Mouse (Mus musculus): ENCODE data around the gene Vav2.
A peak's percentile ranks its signal among the peaks of the same experiment; 100 is the strongest.

Gene Vav2

DNA sequence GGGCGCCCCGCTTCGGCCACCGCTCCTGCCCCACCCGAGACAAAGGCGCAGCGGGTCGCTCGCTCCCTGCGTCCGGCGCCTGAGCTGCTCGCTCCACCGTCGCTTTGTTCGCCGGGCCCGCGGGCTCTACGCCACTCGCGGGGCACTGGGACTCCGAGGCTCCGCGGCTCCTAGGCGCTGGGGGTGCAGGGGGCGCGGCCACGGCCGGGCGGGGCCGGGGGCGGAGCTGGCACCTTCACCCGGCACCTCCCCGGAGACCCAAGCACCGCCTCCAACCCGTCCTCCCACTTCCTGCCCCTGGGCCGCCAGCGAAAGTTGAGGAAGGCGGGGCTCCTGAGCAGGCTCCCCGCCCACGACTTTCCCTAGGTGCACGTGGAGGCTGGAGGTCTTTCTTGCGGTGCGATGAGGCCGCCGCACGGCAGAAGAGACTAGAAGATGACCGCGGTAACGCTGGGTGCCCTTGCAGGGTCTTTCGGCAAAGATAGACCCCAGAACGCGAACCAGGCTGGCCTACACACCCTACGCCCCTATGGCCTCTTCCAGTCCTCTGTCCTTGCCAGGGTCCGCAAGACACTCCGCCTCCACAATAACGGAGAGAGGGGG is at the start of gene Vav2:
Gene Vav2 (minus strand): TSS at position 179 of the 603 bp plus-strand sequence.
- DNase-seq (ENCODE audit: low spot score), result peak; percentile 91

DNA sequence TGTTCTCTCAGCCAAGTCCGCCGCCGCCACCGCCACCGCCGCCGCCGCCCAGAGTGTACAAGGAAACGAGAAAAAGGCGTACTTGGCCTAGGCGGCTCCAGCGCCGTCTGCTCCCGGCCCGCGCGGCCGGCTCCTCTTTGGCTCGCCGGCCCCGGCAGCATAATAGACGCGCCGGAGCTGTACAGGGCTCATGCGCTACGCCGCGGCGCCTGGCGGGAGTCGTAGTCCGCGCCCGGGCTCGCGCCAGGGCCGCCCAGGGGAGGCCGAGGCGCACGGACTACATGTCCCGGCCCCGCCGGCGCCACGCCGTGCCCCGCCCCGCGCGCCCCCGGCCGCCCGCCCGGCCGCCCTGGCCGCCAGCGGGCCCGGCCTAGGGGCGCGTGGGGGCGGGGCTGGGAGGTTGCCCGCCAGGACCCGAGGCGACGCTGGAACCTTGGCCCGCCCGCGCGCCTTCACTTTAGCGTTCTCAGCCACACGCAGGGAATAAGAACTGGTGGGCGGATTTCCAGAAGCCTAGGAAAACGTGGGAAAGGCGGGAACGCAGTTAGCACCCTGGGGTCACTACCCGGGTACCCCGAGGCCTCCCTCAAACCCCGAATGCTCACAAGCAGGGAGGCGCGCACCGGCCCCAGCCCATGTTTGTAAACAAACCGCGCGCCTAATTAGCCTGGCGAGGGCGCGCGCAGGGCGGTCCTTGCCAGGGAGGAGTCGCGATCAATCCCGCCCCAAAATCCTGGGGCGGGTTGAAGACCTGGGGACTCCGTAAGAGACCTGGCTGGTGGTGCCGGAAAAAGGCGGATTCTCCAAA is 48.9 kb upstream of the Vav2 start:
- peak; percentile 93 for DNase-seq (ENCODE audit: low spot score)

DNA sequence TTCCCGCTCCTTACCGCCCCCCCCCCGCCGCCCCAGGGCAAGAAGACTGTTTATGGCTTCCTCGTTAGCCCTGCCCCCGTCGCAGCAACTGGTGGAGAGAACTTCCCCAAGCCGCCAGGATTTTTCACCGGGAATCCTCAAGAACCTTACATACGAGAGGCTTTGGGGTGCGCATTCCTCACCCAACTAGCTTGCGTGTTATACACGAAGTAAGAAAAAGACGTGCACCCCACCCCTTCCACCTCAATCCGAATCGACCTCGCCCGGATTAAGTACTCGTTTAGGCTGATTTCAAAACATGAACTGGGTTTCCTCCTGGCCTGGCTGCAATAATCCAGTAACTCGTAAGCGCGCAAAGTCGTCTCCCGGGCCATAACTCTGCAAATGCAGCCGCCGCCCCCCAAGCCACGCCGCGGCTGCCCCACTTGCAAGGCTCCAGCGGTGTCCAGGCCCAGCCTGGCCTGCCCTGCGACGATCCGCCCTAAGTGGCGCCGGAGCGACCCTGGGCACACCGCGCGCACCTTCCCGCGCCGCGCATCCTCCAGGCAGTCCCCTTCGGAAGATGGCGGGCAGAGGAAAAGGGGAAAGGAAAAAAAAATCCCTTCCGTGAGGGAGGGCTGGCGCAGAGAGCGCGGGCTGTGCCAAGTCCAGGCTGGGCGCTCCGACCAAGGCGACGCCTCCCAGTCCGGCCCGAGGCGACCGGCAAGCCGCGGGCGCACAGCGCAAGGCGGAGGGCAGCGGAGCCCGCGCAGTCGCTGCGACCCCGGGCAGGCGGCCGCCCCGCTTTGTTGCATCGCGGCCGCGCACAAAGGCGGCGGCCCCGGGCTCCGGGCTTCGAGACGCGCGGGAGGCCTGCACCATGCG is 48.0 kb upstream of the Vav2 start:
- DNase-seq (ENCODE audit: low spot score), result peak; percentile 45

DNA sequence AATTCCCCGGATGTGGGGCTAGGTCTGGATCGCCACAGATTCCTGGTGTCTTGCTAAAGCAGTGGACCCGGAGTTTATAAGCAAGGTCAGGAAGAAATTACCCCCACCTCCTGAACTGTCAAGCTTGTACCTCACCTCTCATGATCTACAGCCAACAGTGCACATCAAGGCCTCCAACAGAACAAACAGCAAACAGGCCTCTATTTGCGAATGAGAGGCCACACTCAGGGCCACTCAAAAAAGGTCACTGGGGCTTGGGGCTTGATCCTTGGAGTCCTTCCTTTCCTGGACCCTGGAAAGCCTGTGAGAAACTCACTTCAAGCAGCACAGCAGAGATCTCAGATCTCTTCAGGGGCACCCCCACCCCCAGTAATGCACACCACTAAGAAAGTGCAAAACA is 47.1 kb upstream of the Vav2 start:
- DNase-seq (ENCODE audit: low spot score), result no peak

DNA sequence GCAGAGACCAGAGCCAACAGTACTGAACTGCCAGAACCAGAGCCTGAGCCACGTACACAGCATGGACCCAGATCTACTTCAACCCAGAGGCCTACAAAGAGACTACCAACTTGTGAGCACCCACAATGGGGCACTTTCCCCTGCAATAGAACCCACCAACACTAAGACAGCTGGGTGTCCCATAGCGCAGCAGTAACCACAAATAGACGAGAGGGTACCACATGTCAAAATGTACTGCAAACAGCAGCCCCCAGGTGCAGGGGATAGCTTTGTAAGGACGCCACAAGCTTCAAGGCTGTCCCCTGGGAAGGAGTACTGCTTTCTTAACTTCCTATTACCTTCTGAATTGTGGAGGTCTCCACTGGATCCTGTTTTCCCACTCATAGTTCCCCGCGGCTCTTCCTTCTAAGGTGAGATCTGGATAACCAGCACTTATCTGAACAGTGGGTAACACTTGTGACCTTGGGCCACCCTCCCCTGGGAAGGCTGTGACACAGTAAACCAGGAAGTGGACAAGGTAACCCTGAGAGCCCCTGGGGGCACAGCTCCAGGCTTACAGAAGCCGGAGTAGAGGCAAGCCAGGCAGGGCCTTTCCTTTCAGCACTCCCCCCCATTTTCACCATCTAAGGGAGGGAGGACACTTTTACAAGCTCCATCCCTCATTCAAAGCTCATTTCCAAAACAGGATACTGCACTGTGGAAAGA is 46.4 kb upstream of the Vav2 start:
- DNase-seq (ENCODE audit: low spot score), result no peak

DNA sequence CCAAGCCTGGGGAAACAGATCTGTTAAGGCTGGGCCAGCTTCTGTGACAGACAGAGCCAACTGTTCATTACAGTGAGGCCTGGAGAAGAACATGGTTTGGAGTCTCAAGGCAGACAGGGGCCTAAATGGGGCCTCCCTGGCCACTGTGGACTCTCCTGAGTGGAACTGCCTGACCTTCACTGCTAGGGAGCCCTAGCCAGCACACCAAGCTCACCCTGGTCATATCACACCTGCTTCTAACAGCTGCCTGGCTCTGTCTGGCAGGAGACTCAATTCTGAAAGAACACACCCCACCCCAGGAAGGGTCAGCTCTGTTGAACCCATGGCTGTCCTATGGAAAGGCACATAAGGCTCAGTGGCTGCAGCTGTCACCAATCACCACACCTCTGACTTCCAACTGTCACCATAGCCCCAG is 44.3 kb upstream of the Vav2 start:
- DNase-seq (ENCODE audit: low spot score), result no peak

DNA sequence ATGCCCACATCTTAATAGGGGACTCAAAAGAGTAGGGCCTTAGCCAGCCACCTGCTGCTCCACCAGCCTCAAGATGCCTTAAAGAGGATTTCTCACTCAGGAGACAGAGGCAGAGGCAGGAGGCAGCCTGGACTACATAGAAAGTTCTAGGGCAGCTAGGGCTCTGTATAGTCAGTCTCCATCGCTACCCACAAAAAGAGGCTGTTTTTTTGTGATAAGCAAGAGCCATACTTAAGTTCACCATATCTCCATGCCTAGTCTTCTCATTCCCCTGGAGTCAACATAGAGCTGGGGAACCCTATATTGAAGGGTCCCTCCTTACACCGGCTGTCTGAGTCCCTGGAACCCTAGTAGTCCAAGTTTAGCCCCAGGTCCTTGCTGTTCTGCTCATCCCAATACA is 43.7 kb upstream of the Vav2 start:
- no peak for DNase-seq (ENCODE audit: low spot score)

DNA sequence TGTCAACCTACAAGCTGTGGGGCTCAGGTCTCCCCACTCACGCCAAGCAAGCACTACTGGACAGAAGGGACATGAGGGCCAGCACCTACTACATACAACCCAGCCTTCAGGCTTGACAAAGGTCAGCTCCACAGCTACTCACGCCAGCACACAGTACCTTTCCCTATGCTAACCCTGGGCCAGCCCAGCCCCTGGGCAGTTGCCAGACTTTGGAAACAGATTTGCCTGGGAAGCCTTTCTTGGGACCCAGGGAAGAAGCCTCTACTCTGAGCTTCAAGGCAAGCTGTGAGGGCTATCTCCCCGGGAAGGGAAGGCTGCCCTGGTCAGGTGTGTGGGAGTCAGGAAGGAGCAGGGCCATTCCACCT is 43.1 kb upstream of the Vav2 start:
- DNase-seq (ENCODE audit: low spot score), result no peak

DNA sequence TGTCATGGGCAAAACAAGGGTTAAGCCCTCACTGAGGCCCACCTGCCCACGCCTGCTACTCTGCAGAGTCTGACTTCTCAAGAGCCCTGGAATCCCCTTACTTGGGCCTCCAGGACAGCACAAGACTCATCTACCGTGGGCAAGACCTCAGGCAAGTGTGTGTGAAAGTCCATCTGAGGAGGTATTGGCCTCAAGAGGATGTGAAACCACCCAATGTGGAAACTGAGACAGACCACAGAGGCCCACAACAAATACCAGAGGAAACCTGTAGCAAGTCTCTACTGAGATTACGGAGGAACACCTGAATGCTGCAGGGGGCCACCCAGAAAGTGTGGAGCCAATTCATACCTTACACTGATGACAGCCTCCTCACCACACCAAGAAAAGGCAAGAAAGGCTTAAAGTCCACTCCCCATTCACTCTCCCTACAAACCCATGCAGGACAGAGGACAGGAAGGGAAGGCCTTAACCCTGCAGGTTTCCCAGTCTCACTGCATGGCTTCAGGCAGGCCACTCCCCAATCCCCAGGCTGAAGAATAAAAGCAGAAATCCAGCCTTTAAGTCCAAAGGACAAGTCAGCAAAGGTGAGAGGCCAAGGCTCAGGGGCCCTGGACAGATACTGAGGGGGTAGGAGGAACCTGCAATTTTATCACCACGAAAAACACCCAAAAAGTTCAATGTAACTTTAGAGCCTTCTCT is 42.6 kb upstream of the Vav2 start:
- DNase-seq (ENCODE audit: low spot score), result no peak

DNA sequence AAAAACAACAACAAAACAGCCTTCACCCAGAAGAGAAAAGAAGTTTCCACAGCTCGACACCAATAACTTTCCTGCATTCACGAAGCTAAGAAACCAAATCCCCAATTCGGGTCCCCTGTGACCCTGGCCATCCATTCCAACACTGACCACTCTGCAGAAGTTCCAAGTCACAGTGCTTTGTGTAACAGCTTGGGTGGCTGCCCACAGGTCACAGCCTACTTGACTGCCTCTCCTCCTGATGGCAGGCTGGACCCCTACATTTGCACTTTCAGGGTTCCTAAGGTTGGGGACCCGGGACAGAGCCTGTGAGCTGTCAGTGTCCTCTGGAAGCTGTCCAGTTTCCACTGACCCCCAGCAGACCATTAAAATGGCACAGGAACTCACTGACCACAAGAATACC is 36.1 kb upstream of the Vav2 start:
- DNase-seq (ENCODE audit: low spot score), result no peak

DNA sequence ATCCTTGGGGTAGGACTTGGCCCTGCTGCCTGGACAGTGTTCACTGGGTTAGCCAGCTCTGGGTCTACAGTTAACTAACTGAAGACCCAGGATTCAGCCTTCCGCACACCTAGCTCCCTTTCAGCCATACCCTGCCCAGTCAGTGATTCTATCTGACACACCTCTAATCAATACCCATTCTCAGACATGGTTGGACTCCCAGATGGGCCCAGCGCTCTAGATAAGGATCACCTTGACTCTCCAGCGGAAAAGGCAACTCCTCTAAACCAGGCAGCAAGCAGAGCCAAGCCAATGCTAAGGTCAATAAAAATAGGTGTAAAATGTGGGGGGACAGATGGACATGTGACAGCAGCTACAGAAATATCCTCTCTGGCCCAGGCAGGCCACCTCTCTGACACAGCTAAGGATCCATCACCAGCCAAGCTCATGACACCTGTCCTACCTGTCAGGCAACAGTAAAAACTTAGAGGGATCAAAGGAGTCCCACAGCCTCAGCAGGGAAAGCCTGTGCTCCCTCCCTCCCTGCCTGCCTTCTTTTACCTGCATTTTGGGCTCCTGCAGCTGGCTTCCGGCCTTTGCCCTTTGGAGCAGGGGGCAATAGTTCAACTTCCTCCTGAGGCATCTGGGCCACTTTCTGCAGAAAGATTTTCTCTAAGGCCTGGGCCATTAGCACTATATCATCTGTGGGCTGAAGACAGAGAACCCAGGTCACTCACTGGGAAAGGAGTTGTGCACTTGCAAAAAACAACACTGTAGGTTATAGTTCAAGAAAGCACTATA is 35.2 kb upstream of the Vav2 start:
- no peak for DNase-seq (ENCODE audit: low spot score)

DNA sequence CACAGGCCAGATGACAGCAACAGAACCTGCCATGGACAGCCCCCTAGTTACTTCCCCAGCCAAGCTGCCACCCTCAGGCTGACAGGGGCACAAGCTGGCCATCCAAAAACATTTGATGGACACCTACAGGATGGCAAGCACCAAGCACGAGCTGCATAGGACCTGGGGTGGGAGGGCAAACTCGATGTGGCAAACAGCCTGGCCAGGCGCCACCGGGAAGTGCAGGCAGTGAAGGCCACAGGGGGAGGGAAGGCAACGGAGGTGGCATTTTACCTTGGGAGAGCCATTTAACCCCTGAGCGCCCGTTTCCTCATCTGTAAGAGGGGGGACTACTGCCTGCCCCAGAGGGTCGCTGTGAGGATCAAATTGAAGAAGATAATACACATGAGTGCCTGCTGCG is 33.8 kb upstream of the Vav2 start:
- DNase-seq (ENCODE audit: low spot score), result no peak

DNA sequence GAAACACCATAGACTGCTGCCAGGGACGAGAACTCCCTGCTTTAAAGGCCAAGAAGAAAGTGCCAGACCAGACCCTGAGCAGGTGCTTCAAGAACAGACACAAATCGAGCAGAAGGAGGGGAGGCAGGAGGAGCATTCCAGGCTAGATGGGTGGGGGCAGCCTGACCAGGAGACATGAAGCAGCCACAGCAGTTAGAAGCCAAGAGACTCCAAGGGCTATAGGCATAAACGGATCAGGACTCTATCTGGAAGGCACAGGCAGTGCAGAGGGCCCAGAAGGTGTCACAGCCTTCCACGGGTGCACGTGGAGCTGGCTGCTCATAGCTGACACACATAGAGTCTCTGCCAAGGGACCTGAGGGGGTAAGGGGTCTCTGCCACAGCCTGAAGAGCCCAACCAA is 33.3 kb upstream of the Vav2 start:
- DNase-seq (ENCODE audit: low spot score), result no peak

DNA sequence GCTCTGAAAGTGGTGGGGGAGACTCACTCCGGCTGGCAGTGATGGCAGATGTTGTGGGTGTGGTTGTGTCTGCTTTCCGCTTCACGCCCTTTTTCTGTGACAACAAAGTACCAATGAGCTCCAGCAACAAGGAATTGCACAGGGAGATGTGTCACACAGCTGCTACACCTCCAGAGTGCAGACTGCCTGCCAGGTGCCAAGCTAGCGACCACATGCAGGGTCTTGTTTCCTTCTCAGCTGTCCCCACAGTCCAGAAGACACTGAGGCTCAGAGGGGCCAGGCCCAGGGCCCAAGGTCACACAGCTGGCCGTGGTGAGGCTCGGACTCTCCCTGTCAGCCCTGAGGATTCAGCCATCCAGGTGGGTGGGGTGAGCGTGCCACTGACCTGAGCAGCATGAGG is 32.9 kb upstream of the Vav2 start:
- DNase-seq (ENCODE audit: low spot score), result no peak

DNA sequence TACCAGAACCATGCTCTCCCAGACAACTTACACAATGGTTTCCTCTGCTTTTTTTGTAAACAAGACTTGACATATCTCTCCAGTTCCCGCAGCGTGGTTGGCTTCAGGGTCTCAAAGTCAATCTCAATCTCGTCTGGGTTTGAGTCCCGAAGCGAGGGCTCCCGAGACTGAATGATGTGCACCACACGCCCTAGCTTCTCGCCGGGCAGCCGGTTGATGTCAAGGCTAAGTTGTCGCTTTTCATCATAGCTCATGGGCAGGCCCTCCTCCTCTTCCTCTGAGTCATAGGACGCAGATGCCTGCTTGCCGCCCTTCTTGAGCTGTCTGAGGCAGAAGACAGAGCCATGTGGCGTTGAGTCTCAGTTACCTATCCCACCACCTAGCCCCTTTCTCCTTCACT is 23.4 kb upstream of the Vav2 start:
- no peak for DNase-seq (ENCODE audit: low spot score)

DNA sequence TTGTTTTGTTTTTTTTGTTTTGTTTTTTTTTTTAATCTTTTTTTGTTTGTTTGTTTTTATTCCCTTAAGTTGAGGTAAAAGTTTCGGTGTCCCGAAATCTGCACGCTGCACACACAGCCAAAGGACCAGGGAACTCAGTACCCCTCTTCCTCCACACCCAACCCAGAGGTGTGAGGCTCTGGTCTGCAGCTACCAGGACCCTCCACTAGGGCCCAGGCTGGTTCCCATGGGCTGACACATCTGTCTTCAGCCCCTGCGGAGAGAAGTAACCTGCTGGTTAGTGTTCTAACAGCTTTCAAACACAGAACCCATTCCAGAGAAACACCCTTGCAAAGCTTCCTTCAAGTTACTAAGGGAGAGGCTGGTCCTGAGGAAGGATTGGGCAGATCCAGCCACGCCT is 20.9 kb upstream of the Vav2 start:
- DNase-seq (ENCODE audit: low spot score), result no peak

DNA sequence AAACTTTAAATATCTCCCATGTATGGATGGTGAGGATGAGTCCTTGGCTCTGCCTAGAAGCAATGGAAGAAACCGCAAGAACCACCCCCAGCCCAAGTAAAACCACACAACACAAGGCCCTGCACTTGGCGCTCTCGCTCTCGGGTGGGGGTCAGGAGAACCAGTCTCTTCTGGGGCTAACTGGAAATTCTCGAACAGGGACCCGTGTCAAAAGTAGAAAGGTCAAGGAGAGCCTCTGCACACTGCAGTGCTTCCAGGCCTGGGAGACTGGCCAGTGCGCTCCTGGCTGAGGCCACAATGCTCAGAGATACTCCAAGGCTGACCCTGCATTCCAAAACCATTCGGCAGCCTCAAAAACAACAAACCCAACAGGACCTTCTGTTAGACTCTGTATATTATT is 20.0 kb upstream of the Vav2 start:
- DNase-seq (ENCODE audit: low spot score), result peak; percentile 50

DNA sequence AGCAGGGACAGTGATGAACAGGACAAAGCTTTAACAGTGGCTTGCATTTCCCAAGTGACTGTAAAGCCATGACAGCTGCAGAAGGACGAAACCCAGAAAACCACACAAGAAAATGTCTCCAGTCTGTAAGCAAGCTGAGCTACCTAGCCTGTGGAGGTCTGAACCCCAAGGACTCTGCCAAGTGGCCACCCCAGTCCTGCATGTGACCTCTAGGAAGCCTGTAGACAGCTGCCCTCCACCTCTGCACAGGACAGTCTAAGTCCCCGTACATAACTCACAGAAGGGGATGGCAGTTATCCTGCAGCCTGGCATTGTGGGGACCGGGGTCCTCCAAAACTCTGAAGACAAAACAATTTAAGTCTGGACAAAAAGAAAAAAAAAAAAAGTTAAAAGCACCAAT is 19.1 kb upstream of the Vav2 start:
- DNase-seq (ENCODE audit: low spot score), result no peak

DNA sequence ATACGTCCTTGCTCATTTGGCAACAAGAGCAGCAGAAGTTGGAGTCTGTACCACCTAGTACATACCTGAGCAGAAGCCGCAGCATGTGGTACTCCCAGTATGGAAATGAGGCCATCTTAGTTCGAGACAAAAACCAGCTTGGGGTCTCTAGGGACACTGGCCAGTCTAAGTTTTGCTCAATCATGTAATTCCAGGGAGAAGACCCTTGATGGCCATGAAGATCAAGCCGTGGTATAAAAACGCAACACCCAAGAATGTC is 16.5 kb upstream of the Vav2 start:
- DNase-seq (ENCODE audit: low spot score), result no peak

DNA sequence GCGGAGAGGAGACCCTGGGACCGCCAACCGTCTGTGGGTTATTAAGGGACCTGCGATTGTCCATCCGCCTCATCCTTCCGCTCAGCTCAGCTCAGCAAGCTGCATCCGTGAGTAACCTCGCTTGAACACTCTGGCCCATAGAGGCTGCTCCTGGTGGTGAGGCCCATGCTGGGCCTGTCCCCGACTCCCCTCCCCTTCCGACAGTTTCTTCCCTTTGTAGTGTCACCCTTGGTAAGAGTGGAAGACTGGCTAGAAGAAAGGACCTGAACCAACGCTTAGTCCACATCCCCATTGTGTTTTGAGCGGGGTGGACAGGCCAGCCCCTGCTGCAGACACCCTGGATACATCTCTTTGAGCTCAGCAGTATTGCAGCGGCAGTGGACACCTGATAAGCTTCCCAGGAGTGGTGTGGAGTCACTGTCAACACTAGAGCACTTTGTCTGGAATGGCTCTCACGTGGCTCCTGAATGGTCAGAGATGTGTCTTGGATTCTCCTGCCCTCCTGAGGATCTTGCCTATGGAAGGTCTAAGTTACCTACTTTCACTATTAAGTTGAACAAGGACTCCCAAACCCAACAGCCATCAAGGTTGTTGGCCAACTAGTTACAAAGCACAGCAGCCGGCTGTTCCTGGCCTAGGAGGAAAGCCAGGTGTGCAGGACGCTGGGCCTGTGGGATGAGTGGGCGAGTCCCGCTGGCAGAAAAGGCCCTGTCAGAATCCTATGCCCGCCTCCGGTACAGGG is 16.0 kb upstream of the Vav2 start:
- no peak for DNase-seq (ENCODE audit: low spot score)
